Mouse (Mus musculus) ES-E14 (cell line): ENCODE data around the gene Rbpj. TPM values are rescaled to one million over a fixed set of nuclear protein-coding genes. Genes with fewer than 3 reads are reported as not detected.

ENCODE experiments used
- DNase-seq: peaks from one replicate; pipeline ENCODE4 v3.0.0-alpha.2; 2013; ENCODE audit warnings: low read depth, low spot score
- H3K27ac ChIP-seq: 2 replicates; pipeline ENCODE4 v1.5.1; 2012; ENCODE audit warnings: low read depth, mild to moderate bottlenecking, low read length, moderate library complexity, mixed read lengths; ENCODE audit not compliant: poor library complexity, insufficient read depth, severe bottlenecking
- H3K36me3 ChIP-seq: 2 replicates; pipeline ENCODE4 v1.6.1; 2012; ENCODE audit warnings: mild to moderate bottlenecking, low read length, moderate library complexity, mixed read lengths; ENCODE audit not compliant: control insufficient read depth, poor library complexity, insufficient read depth, severe bottlenecking
- H3K4me1 ChIP-seq, 2 experiments: fragments of 150-350 bp in 1 of 2; sonication (generic) in 1 of 2; 2 replicates each; pipeline ENCODE4 v1.6.1; 2012; ENCODE audit warnings: low read length in 2 of 2, mild to moderate bottlenecking in 1 of 2, mixed read lengths in 1 of 2; ENCODE audit not compliant: control insufficient read depth in 2 of 2, insufficient read depth in 2 of 2, poor library complexity in 1 of 2
- H3K4me3 ChIP-seq, 2 experiments: fragments of 150-350 bp in 1 of 2; sonication (generic) in 1 of 2; 2 replicates each; pipeline ENCODE4 v1.5.1; 2012; ENCODE audit warnings: low read length in 2 of 2, low read depth in 1 of 2, mild to moderate bottlenecking in 1 of 2, mixed read lengths in 1 of 2; ENCODE audit not compliant: insufficient read depth in 1 of 2, poor library complexity in 1 of 2, severe bottlenecking in 1 of 2
- H3K9ac ChIP-seq: 2 replicates; pipeline ENCODE4 v1.6.1; 2012; ENCODE audit warnings: low read depth, mild to moderate bottlenecking, low read length, mixed read lengths; ENCODE audit not compliant: poor library complexity, insufficient read depth, severe bottlenecking
- H3K9me3 ChIP-seq: fragments of 150-350 bp; sonication (generic); 2 replicates; pipeline ENCODE4 v1.6.1; 2012; ENCODE audit warnings: low read depth, mild to moderate bottlenecking, low read length; ENCODE audit not compliant: control insufficient read depth, insufficient read depth
- CHD2 ChIP-seq: IDR thresholded peaks from 2 replicates; pipeline ENCODE4 v1.6.1; 2014; ENCODE audit warnings: mild to moderate bottlenecking, low read depth, low read length, inconsistent platforms
- HCFC1 ChIP-seq: IDR thresholded peaks from 2 replicates; pipeline ENCODE4 v1.6.1; 2012; ENCODE audit warnings: low read length, inconsistent platforms, borderline replicate concordance; ENCODE audit not compliant: insufficient read depth
- MAFK ChIP-seq: IDR thresholded peaks from 2 replicates; pipeline ENCODE4 v1.6.1; 2014; ENCODE audit warnings: mild to moderate bottlenecking, low read depth, low read length, inconsistent platforms; ENCODE audit not compliant: insufficient read depth
- ZC3H11A ChIP-seq: IDR thresholded peaks from 2 replicates; pipeline ENCODE4 v1.6.1; 2012; ENCODE audit warnings: low read depth, mild to moderate bottlenecking, inconsistent platforms, low read length, borderline replicate concordance
- ZNF384 ChIP-seq: IDR thresholded peaks from 2 replicates; pipeline ENCODE4 v1.6.1; 2012; ENCODE audit warnings: low read depth, low read length, inconsistent platforms
- in situ Hi-C, 2 experiments: fragments of 600-800 bp; cut with MboI; formaldehyde crosslinking; loops; one replicate each; pipeline ENCODE4 v1.15.1; 2025; ENCODE audit warnings: low sequenced_read_pairs in 2 of 2, inconsistent platforms in 1 of 2; ENCODE audit not compliant: unreplicated experiment in 2 of 2
- total RNA-seq: library from RNA; depleted of rRNA; stranded (reverse); fragments of 300-350 nt; gene quantifications from 2 replicates; pipeline ENCODE4 v1.2.3, GENCODE M21; 2012; rRNA removed

Rbpj gene
- total RNA-seq, 1 experiment: 159 TPM

GRCm38 (mm10) chr5:53692662-53693061 lies 226.7 kb downstream of the Rbpj start:
- Histone ChIP-seq H3K9me3 (no peaks in the 10 kb centered on the region), H3K4me3 (no peak overlapping the region), H3K27ac (no peak overlapping the region), H3K4me1 (no peaks in the 10 kb centered on the region), H3K9ac (no peak overlapping the region), H3K36me3 (no peaks in the 10 kb centered on the region)
- TF ChIP-seq HCFC1 (no peak), CHD2 (no peak), ZC3H11A (no peak), ZNF384 (no peak), MAFK (no peak)
- in situ Hi-C loops: no loop called here
- no peak for DNase-seq

- TF ChIP-seq ZC3H11A (no peak), ZNF384 (no peak), CHD2 (no peak), HCFC1 (no peak), MAFK (no peak)
Observed at GRCm38 (mm10) chr5:53696701-53697100, 230.7 kb downstream of the Rbpj start.

GRCm38 (mm10) chr5:53697794-53698193 lies 231.8 kb downstream of the Rbpj start:
- H3K4me1 ChIP-seq: no peaks in the 10 kb centered on the region
- H3K4me3 ChIP-seq: no peak overlapping the region
- no peak overlapping the region for H3K27ac ChIP-seq
- no peak for DNase-seq
- in situ Hi-C loops: no loop called here
- no peaks in the 10 kb centered on the region for H3K9me3 ChIP-seq
- H3K9ac ChIP-seq: no peak overlapping the region
- no peaks in the 10 kb centered on the region for H3K36me3 ChIP-seq
- no peak for TF ChIP-seq HCFC1
- no peak for TF ChIP-seq CHD2
- no peak for TF ChIP-seq ZC3H11A
- TF ChIP-seq MAFK: no peak
- TF ChIP-seq ZNF384: no peak

More at GRCm38 (mm10) chr5:53696701-53697100, 230.7 kb downstream of the Rbpj start:
- in situ Hi-C loops: no loop called here
- H3K4me1 ChIP-seq: no peaks in the 10 kb centered on the region
- DNase-seq: no peak
- no peak overlapping the region for H3K9ac ChIP-seq
- no peaks in the 10 kb centered on the region for H3K36me3 ChIP-seq
- H3K4me3 ChIP-seq: no peak overlapping the region
- no peak overlapping the region for H3K27ac ChIP-seq
- no peaks in the 10 kb centered on the region for H3K9me3 ChIP-seq

GRCm38 (mm10) chr5:53702686-53703085 lies 236.7 kb downstream of the Rbpj start:
- Histone ChIP-seq H3K27ac (no peak overlapping the region), H3K9ac (no peak overlapping the region), H3K4me3 (no peak overlapping the region), H3K4me1 (no peaks in the 10 kb centered on the region), H3K9me3 (no peaks in the 10 kb centered on the region), H3K36me3 (no peaks in the 10 kb centered on the region)
- in situ Hi-C loops: no loop called here
- TF ChIP-seq ZC3H11A (no peak), MAFK (no peak)
- no peak for DNase-seq

Other genes starting within 250 kb of the Rbpj start
- 32.6 and 36.1 TPM in 2 replicates for gene Smim20, start 199.1 kb upstream of the Rbpj start, total RNA-seq
- gene Cckar, start 241.6 kb downstream of the Rbpj start, total RNA-seq: not detected in 2 replicates